Mouse (Mus musculus) layer of hippocampus, adult 11-12 months (tissue): ENCODE measurements around the gene Prss41.
"Not testable (repeated sequence)": the region's sequence is repeated elsewhere in the genome, so short reads cannot be mapped to it uniquely, and the experiment has no call there.

ENCODE experiments used
- DNase-seq: peaks from one replicate; pipeline ENCODE4 v3.0.0; 2022; ENCODE audit warnings: low spot score

Prss41 gene

DNA sequence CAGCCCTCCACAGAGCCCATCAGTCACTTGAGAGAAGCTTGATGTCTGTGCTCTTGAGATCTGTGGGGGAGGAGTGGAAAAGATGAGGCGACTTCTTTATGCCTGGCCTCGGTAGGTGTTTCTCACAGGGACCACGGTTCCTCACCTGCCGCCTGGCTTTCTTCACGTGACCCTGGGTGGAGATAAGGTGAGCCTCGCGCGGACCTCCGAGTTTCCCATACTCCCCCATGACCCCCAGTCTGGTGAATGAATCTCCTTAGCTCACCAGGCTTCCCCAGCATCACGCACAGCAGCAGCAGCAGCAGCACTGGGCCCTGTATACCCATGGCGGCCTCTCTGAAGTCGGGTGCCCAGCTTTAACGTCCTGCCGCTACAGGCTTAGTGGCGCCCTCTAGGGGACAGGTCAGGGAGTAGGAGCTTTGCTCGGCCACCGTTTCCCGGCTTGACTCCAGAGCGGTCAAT lies at the start of gene Prss41, which contains the start of gene Prss32:
Gene Prss41, minus strand, starts transcription at position 361 of the 462 bp plus-strand sequence.
Gene Prss32, plus strand, starts transcription at position 44 of the 462 bp plus-strand sequence.
- DNase-seq: no peak

DNA sequence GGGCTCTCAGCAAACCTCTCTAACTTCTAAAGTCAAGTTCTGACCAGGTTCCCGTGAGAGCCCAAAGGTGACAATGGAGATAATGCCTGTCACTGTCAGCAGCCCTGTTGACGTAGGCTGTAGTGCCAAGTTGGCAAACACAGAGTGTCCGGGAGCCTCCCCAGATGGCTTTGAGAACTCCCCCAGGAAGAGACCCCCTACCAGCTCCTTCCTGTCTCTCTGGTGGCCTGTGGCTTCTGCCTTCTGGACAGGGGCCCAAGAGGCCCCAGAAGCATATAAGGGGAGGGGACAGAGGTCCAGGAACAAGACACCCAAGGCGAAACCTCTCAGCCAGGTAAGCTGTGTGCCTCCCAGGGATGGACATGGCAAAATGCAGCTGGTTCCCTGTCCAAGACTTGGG lies 36.6 kb upstream of the Prss41 start, which contains the start of the genes Dcpp1 and Dcpp2:
Gene Dcpp1, plus strand, starts transcription at position 301 of the 400 bp plus-strand sequence.
Gene Dcpp2, plus strand, starts transcription at position 305 of the 400 bp plus-strand sequence.
- DNase-seq: not testable (repeated sequence)

DNA sequence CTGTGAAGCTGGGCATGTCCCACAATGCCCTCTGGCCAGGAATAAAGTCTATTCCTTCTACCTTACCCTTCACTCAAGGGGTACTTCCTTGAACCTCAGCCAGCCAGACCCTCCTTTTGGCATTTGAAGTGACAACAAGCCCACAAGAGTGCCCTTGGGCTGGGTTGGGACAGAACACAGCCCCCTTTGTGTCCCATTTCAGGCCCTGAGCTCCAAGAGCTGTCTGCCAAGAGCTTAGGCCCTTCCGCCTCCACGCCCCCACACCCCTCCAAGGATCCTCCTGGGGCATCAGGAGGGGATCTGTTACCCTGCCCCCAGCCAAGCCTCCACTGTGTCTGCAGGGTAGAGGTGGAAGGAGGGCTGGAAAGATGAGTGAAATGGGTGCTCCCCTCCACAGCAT lies 33.2 kb upstream of the Prss41 start:
- no peak for DNase-seq

DNA sequence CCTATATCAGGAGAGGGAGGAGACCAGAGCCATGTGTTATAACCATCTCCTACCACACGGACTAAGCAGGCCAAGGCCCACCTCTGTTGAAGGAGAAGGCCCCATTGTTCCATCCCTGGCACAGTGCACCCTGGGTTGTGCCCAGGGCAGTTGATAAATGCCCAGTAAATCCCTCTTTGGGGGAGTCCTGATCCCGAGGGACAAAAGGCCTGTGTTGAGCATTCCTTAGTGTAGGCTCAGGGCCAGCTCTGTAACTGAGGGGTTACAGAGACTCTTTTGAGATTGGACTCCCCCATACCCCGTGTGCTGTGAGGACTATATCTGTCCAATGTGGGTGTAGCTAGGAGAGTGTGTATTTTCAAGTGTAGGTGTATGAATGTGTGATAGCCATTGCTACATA lies 32.8 kb upstream of the Prss41 start:
- peak; percentile 43 for DNase-seq

DNA sequence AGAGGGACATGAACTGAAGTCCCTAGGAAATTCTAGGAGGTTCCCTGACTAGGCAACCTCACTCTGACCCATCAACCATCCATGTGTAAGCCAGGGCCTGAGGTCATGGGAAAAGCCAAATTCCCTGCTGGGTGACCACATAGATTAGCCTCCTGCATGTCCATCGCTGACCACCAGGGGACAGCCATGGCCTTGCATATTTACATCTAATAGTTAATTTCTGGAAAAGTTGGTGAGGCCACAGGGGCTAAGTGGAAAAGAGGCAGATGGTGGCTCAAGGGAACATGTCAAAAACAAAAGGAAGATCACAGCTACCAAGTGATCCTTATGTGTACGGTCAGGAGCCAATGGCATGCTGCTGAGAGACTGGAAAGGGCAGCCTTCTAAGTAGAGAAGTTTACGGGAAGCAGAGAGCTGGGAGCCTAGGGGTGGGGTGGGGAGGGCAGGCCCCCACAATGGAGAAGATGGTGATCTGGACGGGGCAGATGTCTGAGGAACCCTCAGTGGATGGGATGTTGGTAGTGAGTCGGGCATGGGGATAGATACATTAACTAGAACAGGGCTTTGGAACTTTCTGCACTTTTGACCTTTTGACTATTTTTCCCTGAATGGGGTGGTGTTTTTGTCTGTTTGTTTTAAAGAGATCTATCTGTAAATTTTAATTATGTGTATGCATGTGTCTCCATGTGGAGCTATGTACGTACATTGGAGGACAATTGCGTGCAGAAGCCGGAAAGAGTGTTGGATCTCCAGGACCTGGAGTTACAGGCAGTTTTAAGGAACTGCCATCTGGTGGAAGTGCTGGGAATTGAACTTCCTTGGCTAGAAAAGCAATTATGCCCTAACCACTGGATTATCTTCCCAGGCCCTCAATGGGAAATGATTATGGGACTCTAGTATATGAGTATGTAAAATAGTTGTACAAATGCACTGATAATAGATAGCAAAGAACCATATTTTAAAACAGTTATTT lies 30.2 kb upstream of the Prss41 start:
- DNase-seq: peak; percentile 51

DNA sequence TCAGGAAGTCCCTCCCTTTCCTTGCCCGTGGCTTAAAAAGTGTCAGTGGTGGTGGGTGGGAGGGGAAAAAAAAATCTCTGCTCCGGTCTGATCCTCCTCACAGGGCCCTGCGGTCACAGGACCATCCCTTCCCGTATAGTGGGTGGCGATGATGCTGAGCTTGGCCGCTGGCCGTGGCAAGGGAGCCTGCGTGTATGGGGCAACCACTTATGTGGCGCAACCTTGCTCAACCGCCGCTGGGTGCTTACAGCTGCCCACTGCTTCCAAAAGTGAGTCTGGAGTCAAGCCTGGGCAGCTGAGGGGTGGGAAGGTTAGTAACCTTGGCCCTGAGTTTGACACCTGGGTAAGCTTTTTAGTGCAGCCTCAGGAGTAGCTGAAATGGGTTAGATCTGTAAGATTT lies 24.5 kb upstream of the Prss41 start:
- DNase-seq: no peak

DNA sequence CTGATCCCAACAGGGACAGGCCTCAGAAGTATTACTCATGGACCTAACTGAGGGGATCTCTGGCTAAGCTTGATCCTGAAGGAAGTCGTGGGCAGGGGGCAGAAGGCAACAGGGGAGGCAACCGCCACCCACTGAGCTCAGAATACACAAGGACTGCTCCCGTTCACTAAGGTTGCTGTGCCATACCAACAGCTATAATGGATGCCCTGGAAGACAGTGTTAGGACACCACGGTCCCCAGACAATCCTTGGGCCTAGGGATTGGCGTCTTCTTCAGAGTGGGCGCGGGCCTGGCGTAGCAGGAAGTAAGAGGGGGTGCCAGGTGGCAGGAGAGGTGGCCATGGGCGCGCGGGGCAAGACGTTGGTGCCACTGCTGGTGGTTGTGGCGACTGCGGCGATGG lies 23.8 kb upstream of the Prss41 start, which contains the start of gene Prss21:
Gene Prss21, plus strand, starts transcription at position 301 of the 400 bp plus-strand sequence.
- no peak for DNase-seq

DNA sequence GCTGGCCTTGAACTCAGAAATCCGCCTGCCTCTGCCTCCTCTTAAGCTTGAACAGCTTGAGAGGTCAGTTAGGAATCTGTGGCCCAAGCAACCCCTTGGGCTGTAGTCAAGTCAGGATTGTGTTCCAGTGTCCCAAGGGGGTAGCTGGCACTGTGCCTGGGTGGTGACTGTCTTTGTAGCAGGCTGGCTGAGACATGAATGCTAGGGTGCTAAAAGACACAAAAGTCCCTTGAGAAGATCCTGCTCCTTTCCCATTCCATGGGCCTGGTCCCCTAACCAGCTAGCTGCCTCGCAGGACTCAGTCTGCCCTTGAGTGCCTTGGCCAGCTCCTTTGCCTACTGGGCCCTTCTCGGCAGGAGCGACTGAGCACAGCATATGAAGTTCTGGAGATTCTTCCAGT lies 19.0 kb upstream of the Prss41 start:
- DNase-seq: no peak

DNA sequence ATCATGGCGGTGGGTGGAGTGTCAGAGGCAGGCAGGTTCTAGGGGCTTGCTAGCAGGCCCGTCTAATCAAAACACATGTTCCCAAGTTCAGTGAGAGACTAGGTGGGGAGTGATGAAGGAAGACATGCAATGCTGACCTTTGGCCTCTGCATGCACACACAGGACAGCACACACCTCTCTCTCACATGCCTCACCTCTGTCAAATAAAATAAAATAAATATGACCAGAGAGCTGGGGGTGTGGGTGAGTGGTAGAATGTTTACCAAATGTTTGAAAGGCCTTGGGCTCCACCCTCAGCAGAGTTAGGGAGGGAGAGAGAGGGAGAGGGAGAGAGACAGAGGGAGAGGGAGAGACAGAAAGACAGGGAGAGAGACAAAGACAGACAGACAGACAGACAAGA lies 13.9 kb upstream of the Prss41 start:
- DNase-seq: no peak

DNA sequence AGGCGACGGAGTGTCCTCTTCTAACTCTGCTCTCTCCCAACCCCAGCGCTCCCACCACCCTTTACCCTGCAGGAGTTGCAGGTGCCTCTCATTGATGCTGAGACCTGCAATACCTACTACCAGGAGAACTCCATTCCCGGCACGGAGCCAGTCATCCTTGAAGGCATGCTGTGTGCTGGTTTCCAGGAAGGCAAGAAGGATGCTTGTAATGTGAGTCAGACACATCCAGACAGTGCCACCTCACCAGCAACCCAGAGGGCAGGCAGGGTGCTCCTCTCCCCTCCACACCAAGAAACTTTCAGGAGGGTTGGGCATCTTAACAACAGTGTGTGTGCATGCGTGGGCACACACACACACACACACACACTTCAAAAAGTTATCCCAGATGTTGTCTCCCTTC lies 13.2 kb upstream of the Prss41 start:
- no peak for DNase-seq

DNA sequence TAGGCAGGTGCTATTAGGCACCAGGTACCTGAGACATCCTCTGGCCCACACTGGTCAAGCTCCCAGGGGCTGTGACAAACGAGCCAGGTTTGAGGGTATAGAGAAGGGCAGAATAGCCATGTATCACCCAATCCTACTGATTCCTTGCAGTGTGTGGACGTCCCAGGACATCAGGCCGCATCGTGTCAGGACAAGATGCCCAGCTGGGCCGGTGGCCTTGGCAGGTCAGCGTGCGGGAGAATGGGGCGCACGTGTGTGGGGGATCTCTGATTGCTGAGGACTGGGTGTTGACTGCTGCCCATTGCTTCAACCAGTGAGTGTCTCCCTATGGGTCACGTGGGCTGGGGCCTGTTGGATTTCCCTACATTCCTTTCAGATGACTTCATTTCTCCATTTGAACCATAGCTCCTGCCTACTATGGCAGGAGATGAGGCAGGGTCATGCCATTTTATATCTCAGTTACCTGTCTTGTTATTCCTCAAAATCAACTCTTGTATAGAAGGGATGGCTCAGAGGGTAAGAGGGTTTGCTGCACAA lies 10.3 kb upstream of the Prss41 start:
- DNase-seq: no peak

DNA sequence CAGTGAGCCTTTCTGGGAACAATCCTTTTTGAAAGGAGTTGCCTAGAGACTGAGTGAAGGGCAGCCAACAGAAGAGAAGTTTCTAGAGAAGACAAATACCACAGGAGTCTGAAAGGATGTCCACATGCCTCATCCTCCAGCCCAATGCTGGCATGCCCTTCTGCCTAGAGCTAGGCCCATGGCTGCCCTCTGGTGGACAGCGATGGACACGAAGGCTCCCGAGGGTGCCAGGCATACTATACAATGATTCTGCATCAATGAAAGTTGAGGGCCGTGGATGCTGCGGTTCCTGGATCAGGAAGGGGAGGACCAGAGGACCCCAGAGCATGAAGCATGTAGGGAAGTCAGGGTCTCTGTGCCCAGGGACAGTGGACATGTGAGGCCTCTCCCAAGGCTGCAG lies 9.3 kb upstream of the Prss41 start:
- no peak for DNase-seq

DNA sequence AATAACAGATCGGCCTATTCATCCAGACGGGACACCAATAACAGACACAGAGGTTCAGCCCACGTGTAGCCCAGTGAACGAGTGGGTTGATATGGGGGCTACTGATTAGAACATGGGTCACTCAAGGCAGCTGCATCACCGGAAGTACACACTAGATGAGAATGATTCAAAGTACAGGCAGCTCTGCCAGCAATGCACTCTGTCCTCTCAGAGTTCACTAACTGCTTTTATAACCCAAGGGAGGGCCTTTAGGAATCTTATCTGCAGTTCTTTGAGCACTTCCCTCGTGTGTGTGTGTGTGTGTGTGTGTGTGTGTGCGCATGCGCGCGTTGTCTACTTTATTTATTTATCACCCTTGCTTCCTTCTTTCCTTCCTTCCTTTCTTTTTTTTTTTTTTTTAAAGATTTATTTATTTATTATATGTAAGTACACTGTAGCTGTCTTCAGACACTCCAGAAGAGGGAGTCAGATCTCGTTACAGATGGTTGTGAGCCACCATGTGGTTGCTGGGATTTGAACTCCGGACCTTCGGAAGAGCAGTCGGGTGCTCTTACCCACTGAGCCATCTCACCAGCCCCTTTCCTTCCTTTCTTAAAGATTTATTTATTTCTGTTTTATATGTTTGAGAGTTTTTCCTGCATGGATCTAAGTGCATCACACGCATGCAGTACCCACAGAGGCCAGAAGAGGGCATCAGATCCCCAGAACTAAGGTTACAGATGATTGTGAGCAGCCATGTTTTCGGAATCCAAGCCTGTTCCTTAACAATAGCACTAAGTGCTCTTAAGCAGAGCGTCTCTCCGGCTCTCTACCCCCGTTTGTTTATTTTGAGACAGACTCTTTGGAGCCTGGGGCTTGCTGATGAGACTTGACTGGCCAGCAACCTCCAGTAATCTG lies 7.1 kb upstream of the Prss41 start:
- DNase-seq: peak; percentile 76

DNA sequence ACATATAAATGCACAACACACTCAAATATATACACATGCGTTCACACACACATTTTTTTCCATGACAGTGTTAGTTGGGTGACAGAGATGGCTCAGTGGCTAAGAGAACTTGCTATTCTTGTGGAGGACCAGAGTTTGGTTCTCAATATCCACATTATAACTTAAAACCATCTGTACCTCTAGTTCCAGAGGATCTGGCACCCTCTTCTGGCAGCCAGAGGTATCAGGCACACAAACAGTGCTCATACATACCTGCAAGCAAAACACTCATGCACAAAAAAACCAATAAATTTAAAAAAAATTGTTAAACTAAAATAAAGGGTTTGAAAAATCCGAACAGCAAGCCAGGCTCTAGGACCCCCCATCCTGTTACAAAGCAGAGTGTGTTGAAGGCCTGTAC lies 6.1 kb upstream of the Prss41 start:
- no peak for DNase-seq

DNA sequence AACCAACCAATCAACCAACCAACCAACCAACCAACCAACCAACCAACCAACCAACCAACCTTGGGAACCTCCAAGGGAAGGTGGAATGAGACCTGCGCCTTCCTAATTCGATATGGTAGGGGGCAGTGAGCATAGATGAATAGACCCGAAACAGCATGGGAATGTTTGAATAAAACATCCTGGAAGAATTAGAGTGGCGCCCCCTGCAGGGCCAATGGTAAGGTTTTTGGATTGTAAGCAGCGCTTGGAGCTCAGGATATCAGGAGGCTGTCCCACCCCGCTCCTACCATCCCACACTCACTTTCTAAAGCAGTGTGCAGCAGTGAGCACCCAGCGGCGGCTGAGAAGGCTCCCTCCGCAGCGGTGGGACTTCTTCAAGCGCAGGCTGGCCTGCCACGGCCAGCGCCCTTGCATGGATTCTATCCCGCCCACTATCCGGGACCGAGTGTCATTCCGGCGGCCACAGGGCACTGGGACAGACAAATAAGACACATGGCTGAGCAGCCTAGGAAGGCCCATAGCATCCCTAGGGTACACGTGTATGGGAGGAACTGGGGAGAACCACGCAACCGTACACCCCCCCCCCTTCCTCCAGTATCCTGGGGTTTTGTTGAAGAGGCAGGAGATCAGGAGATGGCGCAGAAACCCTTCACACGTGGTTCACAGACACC lies 696 bp downstream of the Prss41 start:
- DNase-seq: no peak

DNA sequence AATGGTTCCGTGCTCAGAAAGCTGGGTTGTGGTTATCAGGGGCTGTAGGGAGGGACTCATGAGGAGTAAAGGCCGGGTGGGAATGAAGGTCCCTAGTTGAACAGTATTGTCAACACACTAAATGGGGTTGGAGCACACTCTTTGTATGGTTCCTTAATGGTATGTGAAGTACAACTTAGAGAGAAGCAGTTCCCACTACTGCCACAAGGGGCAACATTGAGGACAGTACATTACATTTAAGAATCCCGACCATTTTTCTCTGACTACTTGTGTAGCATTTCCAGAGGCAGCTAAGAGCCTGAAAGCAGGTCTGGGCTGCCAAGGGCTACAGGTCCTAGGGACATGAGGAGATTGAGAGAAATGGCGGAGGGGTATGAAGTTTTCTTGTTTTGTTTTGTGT lies 2.8 kb downstream of the Prss41 start:
- DNase-seq: peak; percentile 72

DNA sequence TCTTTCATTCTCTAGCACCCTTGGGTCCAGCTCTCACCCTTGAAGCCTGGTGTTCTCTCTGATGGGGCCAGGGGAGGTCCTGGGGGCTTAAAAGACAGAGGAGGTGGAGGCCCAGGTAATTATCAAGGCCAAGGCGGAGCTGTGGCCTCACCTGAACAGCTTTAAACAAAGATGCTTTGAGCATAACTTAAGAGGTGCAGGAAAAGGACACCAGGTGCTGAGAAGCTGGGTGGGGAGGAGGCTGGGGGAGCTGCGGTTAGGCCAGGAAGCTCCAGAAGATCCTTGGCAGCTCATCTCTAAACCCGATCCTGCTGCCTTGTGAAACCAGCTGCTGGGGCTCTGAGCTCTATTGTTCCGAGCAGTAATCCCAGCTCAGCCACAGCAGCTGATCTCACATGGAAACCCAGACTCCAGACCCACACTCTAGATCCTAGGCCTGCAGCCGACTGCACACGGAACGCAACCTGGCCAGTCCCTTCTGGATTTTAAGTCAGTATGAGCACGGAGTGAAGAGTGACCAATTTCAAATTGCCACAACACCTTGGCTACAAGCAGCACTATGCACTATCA lies 7.9 kb downstream of the Prss41 start, which contains the start of gene Prss33:
Gene Prss33, minus strand, starts transcription at position 51 of the 570 bp plus-strand sequence.
- DNase-seq: no peak

DNA sequence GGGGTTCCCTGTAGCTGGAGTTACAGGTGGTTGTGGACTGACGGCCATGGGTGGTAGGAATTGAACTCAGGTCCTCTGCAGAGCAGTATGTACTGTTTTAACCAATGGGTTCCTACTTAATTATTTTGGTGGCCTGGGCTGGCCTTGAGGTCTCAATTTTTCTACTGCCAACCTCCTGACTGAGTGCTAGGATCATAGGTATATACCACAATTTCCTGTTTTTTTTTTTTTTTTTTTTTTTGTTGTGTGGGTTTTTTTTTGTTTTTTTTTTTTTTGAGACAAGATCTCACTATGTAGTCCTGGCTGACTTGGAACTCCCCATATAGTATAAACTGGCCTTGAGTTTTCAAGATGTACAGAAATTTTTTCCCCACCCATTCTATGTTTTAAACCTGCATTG lies 12.8 kb downstream of the Prss41 start:
- DNase-seq: no peak

DNA sequence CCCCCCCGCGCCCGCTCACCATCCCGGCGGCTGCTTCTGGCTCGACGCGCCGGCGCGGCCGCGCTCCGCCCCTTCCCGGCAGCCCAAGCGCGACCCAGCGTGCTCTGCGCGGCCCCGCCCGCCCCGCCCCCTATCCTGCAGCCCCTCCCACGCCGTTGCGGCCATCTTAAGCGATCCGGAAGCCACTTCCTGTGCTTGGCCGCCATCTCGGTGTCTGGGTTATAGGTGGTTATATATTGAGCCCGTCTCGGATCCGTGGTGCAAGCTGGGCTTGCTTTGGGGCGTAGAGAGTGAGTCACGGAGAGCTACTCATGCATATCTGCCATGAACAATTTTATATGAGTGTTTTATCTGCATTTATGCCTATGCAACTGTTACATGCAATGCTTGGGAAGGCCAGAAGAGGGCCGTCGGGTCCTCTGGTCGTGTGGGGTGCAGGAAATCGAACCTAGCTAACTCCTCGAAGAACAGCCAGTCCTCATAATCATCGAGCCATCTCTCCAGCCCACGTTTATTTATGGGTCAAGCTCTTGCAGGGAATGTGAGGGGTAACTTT lies 14.8 kb downstream of the Prss41 start, which contains the start of gene Elob:
Gene Elob, minus strand, starts transcription at position 73 of the 556 bp plus-strand sequence.
- DNase-seq: peak; percentile 90

DNA sequence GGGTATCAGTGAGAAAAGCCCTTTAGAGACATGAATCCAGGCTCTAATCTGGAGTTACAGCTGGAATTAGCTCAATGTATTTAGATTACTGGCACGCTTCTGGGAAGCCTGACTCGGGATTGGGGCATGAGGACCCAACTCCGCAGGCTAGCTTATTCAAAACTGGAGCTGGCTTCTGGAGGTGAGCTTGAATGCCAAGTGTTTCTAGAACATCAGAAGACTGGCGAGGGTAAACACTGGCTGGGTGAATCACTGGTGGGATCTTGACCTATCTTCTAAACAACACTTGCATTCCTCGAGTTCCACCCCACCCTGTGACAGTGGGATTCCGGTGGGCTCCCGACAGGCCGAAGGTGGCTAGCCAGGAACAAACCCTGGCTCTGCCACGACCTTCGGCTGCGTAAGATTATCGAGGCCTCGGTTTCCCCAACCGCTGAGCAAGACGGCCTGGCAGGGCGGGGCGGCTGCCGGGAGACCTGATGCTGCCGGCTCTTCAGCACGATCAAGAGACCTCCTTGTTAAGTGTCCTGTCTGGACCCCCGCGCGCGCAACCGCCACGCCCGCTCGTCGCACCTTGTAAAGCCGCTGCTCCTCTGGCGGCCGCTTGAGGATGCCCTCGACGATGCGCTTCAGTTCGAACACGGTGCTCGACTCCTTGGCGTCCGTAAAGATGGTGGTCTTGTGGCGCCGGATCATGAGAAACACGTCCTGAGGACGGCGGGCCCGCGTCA lies 15.5 kb downstream of the Prss41 start:
- DNase-seq: peak; percentile 62
